Mouse (Mus musculus): ENCODE data around the gene Plb1. TPM values are rescaled to one million over a fixed set of nuclear protein-coding genes. Genes with fewer than 3 reads are reported as not detected.
A peak's percentile ranks its signal among the peaks of the same experiment; 100 is the strongest.

Plb1 gene
- total and polyA plus RNA-seq, 2 experiments from 2014 or later: 0.38 to 0.50 TPM

DNA sequence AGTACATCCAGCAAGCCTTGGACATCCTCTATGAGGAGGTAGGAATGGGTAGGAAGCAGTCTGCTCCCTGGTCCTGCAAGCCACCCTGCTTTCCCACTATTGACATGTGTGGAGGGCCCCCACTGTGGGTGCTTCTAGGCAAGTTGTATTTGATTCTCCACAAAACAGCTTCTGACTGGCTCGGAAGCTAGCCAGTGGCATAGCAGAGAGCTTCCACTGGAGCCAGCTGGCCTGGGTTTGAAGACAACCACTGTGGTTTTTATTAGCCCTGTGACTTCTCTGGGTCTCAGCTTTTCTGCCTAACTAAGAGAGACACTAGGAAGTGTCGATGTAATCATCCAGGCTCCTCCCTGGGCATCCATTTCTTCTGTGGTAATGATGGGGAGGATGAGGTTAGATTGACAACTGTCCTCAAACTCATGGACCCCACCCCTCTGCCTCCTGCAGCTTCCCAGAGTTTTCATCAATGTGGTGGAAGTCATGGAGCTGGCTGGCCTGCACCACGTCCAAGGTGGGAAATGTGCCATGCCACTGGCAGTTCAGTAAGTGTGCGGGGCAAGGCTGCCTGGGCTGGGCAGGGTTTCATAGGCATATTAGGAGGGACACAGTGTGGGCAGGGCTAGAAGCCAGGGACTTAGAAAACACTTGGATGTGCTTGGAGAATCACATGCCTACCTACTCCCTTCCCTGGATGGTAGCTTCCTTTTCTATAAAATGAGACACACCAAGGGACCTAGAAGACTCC is 119.4 kb downstream of the Plb1 start:
- H3K4me1 ChIP-seq (ENCODE audit: insufficient read depth): no peaks in the 10 kb centered on the region
- no peaks in the 10 kb centered on the region for H3K9me3 ChIP-seq (ENCODE audit: low read length)
- H3K27ac ChIP-seq (ENCODE audit: low read depth, low read length): no peak overlapping the region
- 82% methylated on average over 4 of the region's 4 CpGs for WGBS
- no peak for TF ChIP-seq CTCF (IDR thresholded peaks at IDR 0.05; ENCODE audit: low read depth)
- no peak overlapping the region for H3K9ac ChIP-seq
- no peaks in the 10 kb centered on the region for H3K27me3 ChIP-seq (ENCODE audit: insufficient read depth, low read length)
- no peak for DNase-seq
- no peak for ATAC-seq
- no peak overlapping the region for H3K4me2 ChIP-seq (ENCODE audit: low read depth)
- H3K4me3 ChIP-seq (ENCODE audit: low read depth, low read length): no peak overlapping the region
- H3K36me3 ChIP-seq (ENCODE audit: insufficient read depth): no peaks in the 10 kb centered on the region

DNA sequence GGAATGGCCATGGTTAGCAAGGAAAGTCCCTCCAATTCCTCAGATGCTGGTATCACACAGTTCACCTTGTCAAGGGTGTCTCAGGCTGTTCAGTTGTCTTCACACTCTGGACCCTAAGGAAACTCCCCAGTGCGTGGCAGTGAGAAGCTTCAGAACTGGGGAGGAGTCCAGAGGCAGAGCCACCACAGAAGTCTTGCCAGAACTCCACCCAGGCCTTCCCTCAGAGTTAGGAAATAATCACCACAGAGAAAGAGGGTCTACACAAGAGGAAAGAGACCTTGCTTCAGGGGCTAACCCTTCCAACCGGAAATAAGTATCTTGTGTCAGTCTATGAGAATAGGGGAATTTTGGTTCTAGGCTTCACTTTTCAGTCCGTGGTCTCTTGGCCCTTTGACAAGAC is 120.3 kb downstream of the Plb1 start:
- no peaks in the 10 kb centered on the region for H3K36me3 ChIP-seq (ENCODE audit: insufficient read depth)
- H3K4me1 ChIP-seq (ENCODE audit: insufficient read depth): no peaks in the 10 kb centered on the region
- no peak overlapping the region for H3K4me3 ChIP-seq (ENCODE audit: low read depth, low read length)
- ATAC-seq (no peak), DNase-seq (no peak)
- 81% methylated on average over 3 of the region's 3 CpGs for WGBS
- TF ChIP-seq CTCF (IDR thresholded peaks at IDR 0.05; ENCODE audit: low read depth): no peak
- H3K9me3 ChIP-seq (ENCODE audit: low read length): no peaks in the 10 kb centered on the region
- H3K4me2 ChIP-seq (ENCODE audit: low read depth): no peak overlapping the region
- no peak overlapping the region for H3K27ac ChIP-seq (ENCODE audit: low read depth, low read length)
- no peak overlapping the region for H3K9ac ChIP-seq
- no peaks in the 10 kb centered on the region for H3K27me3 ChIP-seq (ENCODE audit: insufficient read depth, low read length)

DNA sequence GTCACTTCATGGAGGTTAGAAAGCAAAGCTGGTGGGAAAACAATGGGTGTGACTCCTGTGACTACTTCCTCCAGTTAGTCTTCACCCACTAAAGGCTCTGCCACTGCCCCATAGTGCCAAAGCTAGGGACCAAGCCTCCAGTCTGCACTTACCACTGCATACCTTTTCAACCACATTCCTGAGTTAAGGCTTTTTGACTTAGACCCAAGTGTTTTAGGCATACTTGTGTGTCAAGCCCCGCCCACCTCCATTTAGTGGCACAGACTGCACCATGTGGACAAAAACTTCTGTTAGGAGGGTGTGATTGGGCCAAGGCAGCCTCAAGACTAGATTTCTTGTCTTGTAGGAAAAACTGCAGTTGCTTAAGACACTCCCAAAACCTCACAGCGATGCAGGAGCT is 120.8 kb downstream of the Plb1 start:
- no peak for ATAC-seq
- no peak overlapping the region for H3K4me3 ChIP-seq (ENCODE audit: low read depth, low read length)
- no peak overlapping the region for H3K27ac ChIP-seq (ENCODE audit: low read depth, low read length)
- no peaks in the 10 kb centered on the region for H3K27me3 ChIP-seq (ENCODE audit: insufficient read depth, low read length)
- DNase-seq: no peak
- no peak for TF ChIP-seq CTCF (IDR thresholded peaks at IDR 0.05; ENCODE audit: low read depth)
- 82% methylated on average over 2 of the region's 2 CpGs for WGBS
- no peak overlapping the region for H3K4me2 ChIP-seq (ENCODE audit: low read depth)
- no peaks in the 10 kb centered on the region for H3K4me1 ChIP-seq (ENCODE audit: insufficient read depth)
- no peaks in the 10 kb centered on the region for H3K36me3 ChIP-seq (ENCODE audit: insufficient read depth)
- no peaks in the 10 kb centered on the region for H3K9me3 ChIP-seq (ENCODE audit: low read length)
- H3K9ac ChIP-seq: no peak overlapping the region

DNA sequence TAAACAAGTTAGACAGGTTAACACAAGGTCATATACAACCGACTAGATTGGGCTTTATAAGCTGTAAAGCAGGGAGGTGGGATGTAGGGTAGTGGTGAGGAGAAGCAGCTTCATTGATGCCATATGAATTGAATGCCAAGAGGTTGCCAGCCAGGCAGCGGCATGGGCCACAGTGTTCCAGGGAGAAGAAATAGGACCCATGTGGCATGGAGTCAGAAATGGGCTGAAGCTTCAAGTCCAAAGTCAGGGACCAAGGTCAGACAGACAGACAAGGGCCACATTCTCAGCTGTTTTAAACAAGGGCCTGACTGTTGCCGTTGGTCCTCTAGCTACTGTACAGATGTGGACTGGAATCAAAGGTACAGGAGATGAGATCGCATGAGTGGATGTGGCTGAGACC is 128.0 kb downstream of the Plb1 start:
- Histone ChIP-seq H3K9ac (no peak overlapping the region), H3K9me3 (ENCODE audit: low read length) (no peaks in the 10 kb centered on the region), H3K4me3 (ENCODE audit: low read depth, low read length) (no peak overlapping the region), H3K27me3 (ENCODE audit: insufficient read depth, low read length) (no peaks in the 10 kb centered on the region), H3K36me3 (ENCODE audit: insufficient read depth) (no peaks in the 10 kb centered on the region), H3K4me2 (ENCODE audit: low read depth) (no peak overlapping the region), H3K4me1 (ENCODE audit: insufficient read depth) (no peaks in the 10 kb centered on the region), H3K27ac (ENCODE audit: low read depth, low read length) (no peak overlapping the region)
- WGBS: 90% methylated on average over 4 of the region's 4 CpGs
- DNase-seq (no peak), ATAC-seq (no peak)
- TF ChIP-seq CTCF (IDR thresholded peaks at IDR 0.05; ENCODE audit: low read depth): no peak

DNA sequence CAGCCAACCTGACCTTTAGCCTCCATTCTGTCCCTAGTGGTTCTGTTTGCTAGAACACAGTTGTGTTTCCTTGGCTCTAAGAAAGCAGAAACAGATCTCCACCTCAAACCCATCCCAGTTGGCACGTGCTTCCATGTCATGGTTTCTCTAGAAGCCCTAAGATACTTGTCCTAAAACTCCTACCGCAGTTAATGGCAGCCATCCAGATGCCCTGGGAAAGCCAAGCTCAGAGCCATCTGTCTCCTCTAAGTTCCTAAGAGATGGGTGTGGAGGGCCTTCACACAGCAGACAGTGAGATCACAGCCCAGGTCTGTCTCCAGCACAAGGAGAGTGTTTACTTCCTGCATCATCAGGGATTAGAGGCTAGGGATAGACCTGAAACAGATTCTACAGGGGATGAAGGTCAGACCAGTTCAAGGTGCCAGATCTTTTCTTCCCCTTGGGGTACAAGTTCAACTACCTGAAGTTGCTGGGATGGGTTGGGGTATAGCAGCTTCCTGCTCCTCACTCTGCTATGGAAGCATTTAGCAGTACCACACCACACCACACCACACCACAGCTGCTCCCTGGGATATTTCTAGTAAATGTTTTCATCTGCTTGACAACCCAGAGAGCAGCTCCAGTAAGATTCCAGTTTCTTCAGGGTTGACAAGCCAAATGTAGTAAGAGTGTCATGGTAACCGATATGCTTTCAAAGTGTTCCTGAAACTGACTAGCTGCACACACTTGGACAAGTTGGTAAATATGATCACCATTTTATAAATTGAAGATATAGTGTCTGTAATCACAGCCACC is 129.1 kb downstream of the Plb1 start:
- ATAC-seq (peak; percentile 79), DNase-seq (peak; percentile 5)
- Histone ChIP-seq H3K36me3 (ENCODE audit: insufficient read depth) (no peaks in the 10 kb centered on the region), H3K27ac (ENCODE audit: low read depth, low read length) (no peak overlapping the region), H3K4me3 (ENCODE audit: low read depth, low read length) (no peak overlapping the region), H3K9me3 (ENCODE audit: low read length) (no peaks in the 10 kb centered on the region), H3K9ac (no peak overlapping the region), H3K4me1 (ENCODE audit: insufficient read depth) (no peaks in the 10 kb centered on the region), H3K27me3 (ENCODE audit: insufficient read depth, low read length) (no peaks in the 10 kb centered on the region), H3K4me2 (ENCODE audit: low read depth) (no peak overlapping the region)
- WGBS: 71% methylated on average over 3 of the region's 3 CpGs
- no peak for TF ChIP-seq CTCF (IDR thresholded peaks at IDR 0.05; ENCODE audit: low read depth)

DNA sequence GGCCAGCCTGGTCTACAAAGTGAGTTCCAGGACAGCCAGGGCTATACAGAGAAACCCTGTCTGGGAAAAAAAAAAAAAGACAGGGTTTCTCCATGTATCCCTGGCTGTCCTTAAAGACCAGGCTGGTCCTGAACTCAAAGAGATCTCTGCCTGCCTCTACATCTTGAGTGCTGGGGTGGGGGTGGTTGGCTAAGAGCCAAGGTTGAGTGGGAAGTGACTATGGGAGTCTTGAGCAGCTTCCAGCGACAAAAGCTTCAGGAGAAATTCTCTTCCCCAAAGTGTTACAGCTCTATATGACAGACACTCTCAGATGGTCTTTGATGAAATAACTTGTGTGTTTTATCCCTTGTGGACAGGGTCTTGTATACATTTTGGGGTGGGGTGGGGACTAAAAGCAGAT is 136.9 kb downstream of the Plb1 start:
- no peak for TF ChIP-seq CTCF (IDR thresholded peaks at IDR 0.05; ENCODE audit: low read depth)
- Histone ChIP-seq H3K27ac (ENCODE audit: low read depth, low read length) (no peak overlapping the region), H3K4me1 (ENCODE audit: insufficient read depth) (no peaks in the 10 kb centered on the region), H3K27me3 (ENCODE audit: insufficient read depth, low read length) (no peaks in the 10 kb centered on the region; the same call in 1 of the 2 replicates), H3K4me3 (ENCODE audit: low read depth, low read length) (no peak overlapping the region), H3K4me2 (ENCODE audit: low read depth) (no peak overlapping the region), H3K9me3 (ENCODE audit: low read length) (no peaks in the 10 kb centered on the region), H3K9ac (no peak overlapping the region), H3K36me3 (ENCODE audit: insufficient read depth) (no peaks in the 10 kb centered on the region)
- WGBS: 87% methylated on average over 1 of the region's 1 CpGs
- no peak for DNase-seq
- ATAC-seq: no peak

DNA sequence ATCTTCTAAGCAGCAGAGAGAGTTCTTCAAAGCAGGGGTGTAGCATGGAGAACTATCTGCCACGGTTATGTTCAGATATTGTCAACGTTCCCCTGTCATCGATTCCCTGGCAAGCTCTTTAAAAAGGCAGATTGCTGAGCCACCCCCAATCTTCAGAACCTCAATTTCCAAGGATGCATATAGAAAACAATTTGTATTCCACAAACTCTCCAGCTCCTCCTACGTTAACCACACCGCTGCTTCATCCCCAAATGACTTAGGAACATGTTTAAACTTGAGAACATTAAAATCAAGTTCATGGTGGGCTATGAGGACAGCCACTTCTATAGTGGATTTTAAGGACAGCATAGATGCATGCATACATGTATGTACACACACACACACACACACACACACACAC is 138.7 kb downstream of the Plb1 start:
- WGBS: 88% methylated on average over 5 of the region's 5 CpGs

More for the DNA sequence above, 138.7 kb downstream of the Plb1 start:
- TF ChIP-seq CTCF (IDR thresholded peaks at IDR 0.05; ENCODE audit: low read depth): no peak
- no peaks in the 10 kb centered on the region; the same call in 1 of the 2 replicates for H3K27me3 ChIP-seq (ENCODE audit: insufficient read depth, low read length)
- no peak for DNase-seq
- H3K9me3 ChIP-seq (ENCODE audit: low read length): no peaks in the 10 kb centered on the region
- H3K36me3 ChIP-seq (ENCODE audit: insufficient read depth): no peaks in the 10 kb centered on the region
- no peak overlapping the region for H3K27ac ChIP-seq (ENCODE audit: low read depth, low read length)
- H3K4me2 ChIP-seq (ENCODE audit: low read depth): no peak overlapping the region
- no peaks in the 10 kb centered on the region for H3K4me1 ChIP-seq (ENCODE audit: insufficient read depth)
- H3K4me3 ChIP-seq (ENCODE audit: low read depth, low read length): no peak overlapping the region
- H3K9ac ChIP-seq: no peak overlapping the region
- ATAC-seq: no peak
